Mouse (Mus musculus) spleen, adult 2 months (tissue): Measurements from ENCODE around the gene Vasn. TPM values are rescaled to one million over a fixed set of nuclear protein-coding genes. Genes with fewer than 3 reads are reported as not detected.

Experiments used
- DNase-seq, 2 experiments: peaks; one replicate each; pipeline versions ENCODE4 v3.0.0 to v3.0.0-alpha.2; 2012 to 2021; ENCODE audit warnings: low spot score in 2 of 2, low read depth in 1 of 2
- H3K27ac ChIP-seq: fragments of 200-500 bp; 2 replicates; pipeline ENCODE4 v1.5.1; 2012; ENCODE audit warnings: low read length, inconsistent platforms; ENCODE audit not compliant: insufficient read depth
- H3K27me3 ChIP-seq: fragments of 200-500 bp; 2 replicates; pipeline ENCODE4 v1.6.1; 2012; ENCODE audit warnings: mild to moderate bottlenecking, moderate library complexity, low read length, inconsistent platforms; ENCODE audit not compliant: control insufficient read depth, insufficient read depth
- H3K36me3 ChIP-seq: fragments of 200-500 bp; 2 replicates; pipeline ENCODE4 v1.6.1; 2012; ENCODE audit warnings: mild to moderate bottlenecking, low read length, inconsistent platforms; ENCODE audit not compliant: control insufficient read depth, insufficient read depth
- H3K4me1 ChIP-seq: fragments of 200-500 bp; 2 replicates; pipeline ENCODE4 v1.6.1; 2011; ENCODE audit warnings: inconsistent platforms; ENCODE audit not compliant: control insufficient read depth, insufficient read depth, insufficient read length
- H3K4me3 ChIP-seq: fragments of 200-500 bp; 2 replicates; pipeline ENCODE4 v1.5.1; 2011; ENCODE audit warnings: mild to moderate bottlenecking, inconsistent platforms; ENCODE audit not compliant: insufficient read depth, insufficient read length; ENCODE audit errors: extremely low read depth
- CTCF ChIP-seq: fragments of 200-500 bp; IDR thresholded peaks from 2 replicates; pipeline ENCODE4 v1.5.1; 2011; ENCODE audit warnings: mild to moderate bottlenecking, inconsistent platforms; ENCODE audit not compliant: insufficient read depth, insufficient read length, insufficient replicate concordance; ENCODE audit errors: extremely low read depth
- POLR2A ChIP-seq: fragments of 200-500 bp; IDR thresholded peaks from 2 replicates; pipeline ENCODE4 v1.6.1; 2011; ENCODE audit warnings: low read depth, low read length, inconsistent platforms
- WGBS: fragments of 180-500 bp; shearing (Covaris S2); methylation state at CpG from one replicate; pipeline ENCODE4 v1.1.7; 2018; 5-methylcytosine and 5-hydroxymethylcytosine counted together
- polyA plus RNA-seq: library from polyadenylated mRNA; depleted of rRNA; stranded (reverse); fragments of >200 nt; gene quantifications from 2 replicates; pipeline ENCODE4 v1.2.3, GENCODE M21; 2012

Gene Vasn
- polyA plus RNA-seq, 1 experiment: 23.6 TPM

DNA sequence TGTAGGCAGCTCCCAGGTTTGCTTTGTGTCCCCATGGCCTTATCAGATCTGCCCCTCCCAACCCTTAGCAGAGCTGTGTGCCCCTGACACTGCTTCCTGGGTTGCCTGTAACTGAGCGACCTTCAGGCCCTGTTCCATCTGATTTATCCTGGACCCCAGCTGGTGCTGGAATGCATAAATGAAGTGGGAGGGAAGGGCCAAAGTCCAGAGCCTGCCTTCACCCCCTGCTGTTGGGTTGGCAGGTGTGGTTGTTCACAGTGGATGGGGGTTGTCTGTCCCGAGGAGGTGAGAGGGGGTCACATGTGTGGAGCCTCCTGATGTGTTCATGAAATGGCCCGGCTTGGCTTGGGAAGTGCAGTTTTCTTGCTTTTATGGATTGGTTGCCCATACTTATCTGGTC lies 37.6 kb upstream of the Vasn start:
- WGBS: 63% methylated on average over 3 of the region's 3 CpGs
- TF ChIP-seq POLR2A (no peak), CTCF (no peak)
- Histone ChIP-seq H3K36me3 (no peaks in the 10 kb centered on the region), H3K27ac (no peak overlapping the region), H3K27me3 (no peaks in the 10 kb centered on the region), H3K4me1 (no peaks in the 10 kb centered on the region), H3K4me3 (no peak overlapping the region)
- DNase-seq: no peak

DNA sequence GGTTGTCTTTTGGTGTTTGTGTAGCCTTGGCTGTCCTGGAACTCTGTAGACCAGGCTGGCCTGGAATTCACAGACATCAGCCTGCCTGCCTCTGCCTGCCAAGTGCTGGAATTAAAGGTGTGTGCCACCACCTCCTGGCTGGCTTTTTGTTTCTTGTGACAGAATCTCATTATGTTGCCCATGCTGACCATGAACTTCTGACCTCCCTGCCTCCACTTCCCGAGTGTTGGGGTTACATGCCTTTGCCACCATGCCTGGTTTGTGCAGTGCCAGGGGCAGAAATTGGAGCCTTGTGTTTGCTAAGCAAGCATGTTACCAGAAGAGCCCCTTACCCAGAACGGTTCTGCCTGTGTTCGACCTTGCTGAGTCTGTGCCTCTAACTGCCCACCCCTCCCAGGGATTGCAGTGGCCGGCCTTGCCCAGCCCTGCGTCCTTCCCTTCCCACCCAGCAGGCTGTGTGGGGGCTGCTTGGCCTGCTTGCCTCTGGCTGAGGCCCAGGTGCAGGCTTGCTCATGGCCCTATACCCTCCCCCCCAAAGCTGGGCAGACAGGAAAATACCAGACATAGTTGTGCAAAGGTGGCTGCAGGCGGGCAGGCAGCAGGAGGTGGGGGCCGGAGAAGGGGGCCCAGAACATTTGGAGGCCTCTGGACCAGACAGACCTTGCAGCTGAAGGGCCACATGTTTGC lies 36.8 kb upstream of the Vasn start:
- no peak for DNase-seq
- no peak overlapping the region for H3K4me3 ChIP-seq
- WGBS: 62% methylated on average over 7 of the region's 7 CpGs
- no peaks in the 10 kb centered on the region for H3K27me3 ChIP-seq
- no peaks in the 10 kb centered on the region for H3K4me1 ChIP-seq
- H3K27ac ChIP-seq: no peak overlapping the region
- TF ChIP-seq CTCF: no peak
- TF ChIP-seq POLR2A: no peak
- no peaks in the 10 kb centered on the region for H3K36me3 ChIP-seq

DNA sequence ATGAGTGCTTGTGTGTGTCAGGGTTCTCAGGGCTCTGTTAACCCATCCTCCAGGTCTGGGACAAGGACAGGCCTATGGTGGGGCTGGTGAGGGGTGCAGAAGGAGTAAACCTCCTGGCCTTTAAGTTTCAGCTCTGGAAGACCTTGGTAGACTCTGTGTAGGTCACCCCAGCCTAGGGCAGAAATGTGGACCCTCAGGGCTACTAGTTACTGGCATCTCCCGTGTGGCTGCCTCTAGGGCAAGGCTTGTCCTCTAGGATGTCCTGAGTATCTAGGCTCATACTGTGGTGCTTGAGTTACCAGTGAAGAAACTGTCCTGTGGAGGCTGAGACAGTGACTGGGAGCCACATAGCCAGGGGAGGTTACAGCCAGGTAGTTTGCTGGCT lies 36.3 kb upstream of the Vasn start:
- WGBS: 79% methylated on average over 1 of the region's 1 CpGs
- Histone ChIP-seq H3K4me1 (no peaks in the 10 kb centered on the region), H3K4me3 (no peak overlapping the region), H3K36me3 (no peaks in the 10 kb centered on the region), H3K27ac (no peak overlapping the region), H3K27me3 (no peaks in the 10 kb centered on the region)
- DNase-seq: no peak
- TF ChIP-seq POLR2A: no peak
- no peak for TF ChIP-seq CTCF

DNA sequence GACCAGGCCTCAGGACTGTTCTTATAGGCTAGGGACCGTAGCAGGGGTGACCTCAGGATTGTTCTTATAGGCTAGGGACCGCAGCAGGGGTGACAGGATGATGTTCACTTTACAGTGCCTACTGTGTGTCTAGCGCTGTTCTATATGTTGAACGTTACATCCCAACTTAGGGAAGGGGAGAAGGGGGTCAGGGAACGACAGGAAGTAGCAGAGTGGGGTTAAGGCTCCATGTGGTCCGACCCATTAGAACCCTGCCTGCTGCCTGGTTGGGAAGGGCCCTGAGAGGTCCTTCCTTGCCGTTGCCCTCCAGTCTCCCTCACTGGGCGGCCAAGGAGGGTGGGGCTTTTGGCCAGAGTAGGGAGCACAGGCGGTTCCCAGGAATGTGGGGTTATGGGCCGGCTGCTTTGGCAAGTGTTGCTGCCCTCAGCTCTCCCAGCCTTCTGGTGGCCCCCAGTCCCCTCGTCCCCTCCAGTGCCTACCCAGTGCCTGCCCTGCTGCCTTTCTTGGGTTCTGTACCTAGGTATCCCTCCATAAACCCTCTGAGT lies 35.4 kb upstream of the Vasn start:
- WGBS: 85% methylated on average over 11 of the region's 11 CpGs
- no peak for DNase-seq
- no peaks in the 10 kb centered on the region for H3K36me3 ChIP-seq
- TF ChIP-seq POLR2A (no peak), CTCF (no peak)
- H3K27ac ChIP-seq: no peak overlapping the region
- H3K4me1 ChIP-seq: no peaks in the 10 kb centered on the region
- H3K4me3 ChIP-seq: no peak overlapping the region
- H3K27me3 ChIP-seq: no peaks in the 10 kb centered on the region

DNA sequence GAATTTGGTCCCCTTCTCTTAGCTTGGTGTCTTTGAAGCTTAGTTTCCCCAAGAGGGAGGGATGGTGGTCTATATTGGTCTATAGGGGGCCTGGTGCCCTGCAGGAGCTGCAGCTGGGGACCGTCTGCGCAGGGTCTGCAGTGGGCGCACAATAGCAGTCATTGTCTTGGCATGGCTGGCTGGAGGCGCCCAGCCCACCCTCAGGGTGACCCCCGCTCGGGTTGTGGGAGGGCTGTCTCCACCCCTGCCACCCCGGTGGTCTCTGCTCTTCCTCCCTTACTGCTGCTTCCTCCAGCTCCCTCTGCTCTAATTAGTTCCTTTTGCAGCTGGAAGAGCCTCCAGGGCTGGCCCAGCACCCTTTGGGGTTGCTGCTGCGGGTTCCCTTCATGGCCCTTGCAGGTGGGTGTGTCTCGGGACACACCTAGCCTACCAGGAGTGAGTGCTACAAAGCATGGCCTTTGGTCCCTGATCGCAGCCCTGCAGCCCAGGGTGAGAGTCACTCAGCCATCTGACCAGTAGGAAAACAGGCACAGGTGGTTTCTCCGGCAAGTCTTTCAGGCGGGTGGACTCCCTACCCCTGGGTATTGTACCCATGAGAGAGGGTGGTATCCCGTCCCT lies 34.1 kb upstream of the Vasn start:
- no peak overlapping the region for H3K4me3 ChIP-seq
- DNase-seq: no peak
- no peaks in the 10 kb centered on the region for H3K27me3 ChIP-seq
- TF ChIP-seq CTCF: no peak
- no peak for TF ChIP-seq POLR2A
- H3K36me3 ChIP-seq: no peaks in the 10 kb centered on the region
- 79% methylated on average over 13 of the region's 13 CpGs for WGBS
- no peaks in the 10 kb centered on the region for H3K4me1 ChIP-seq
- H3K27ac ChIP-seq: no peak overlapping the region

DNA sequence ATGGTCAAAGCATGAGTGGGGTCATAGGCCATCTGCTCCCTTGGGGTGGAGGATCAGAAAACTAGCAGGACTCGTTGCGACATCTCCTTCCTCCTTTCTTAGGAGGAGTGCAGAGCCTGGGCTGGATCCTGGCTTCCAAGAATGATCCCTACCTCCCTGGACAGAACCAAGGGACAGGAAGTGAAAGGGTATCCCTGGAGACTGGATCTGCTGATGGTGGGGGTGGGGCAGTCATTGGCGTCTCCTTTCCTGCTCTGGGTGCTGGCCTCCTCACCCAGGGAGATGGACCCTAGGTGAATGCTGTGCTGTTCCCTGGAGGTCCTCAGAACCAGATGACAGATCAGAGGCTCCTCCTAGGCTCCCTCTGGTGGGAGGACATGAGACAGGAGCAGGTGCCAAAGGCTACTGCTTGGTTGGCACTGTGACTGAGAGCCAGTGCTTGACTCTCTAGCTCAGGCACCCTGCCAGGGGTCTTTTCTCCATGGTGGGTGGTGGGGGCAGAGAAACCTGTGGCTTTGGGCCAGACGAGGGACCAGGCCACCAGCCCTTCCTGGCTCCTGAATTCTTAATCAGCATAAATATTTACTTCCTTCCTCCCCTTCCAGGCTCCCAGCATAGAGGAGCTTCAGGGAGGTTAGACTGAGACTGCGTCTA lies 33.2 kb upstream of the Vasn start:
- H3K4me3 ChIP-seq: no peak overlapping the region
- no peaks in the 10 kb centered on the region for H3K4me1 ChIP-seq
- H3K27ac ChIP-seq: no peak overlapping the region; the same call in 1 of the 2 replicates
- H3K36me3 ChIP-seq: no peaks in the 10 kb centered on the region
- TF ChIP-seq POLR2A (no peak), CTCF (0 out of 2 replicates have a peak, but pooled peaks have one; percentile 14)
- DNase-seq: no peak
- 46% methylated on average over 5 of the region's 5 CpGs for WGBS
- H3K27me3 ChIP-seq: no peaks in the 10 kb centered on the region
